Mouse (Mus musculus) hindbrain, postnatal 0 days (tissue): ENCODE data around the gene Gramd1a. TPM values are rescaled to one million over a fixed set of nuclear protein-coding genes. Genes with fewer than 3 reads are reported as not detected.

ENCODE experiments used
- ATAC-seq: fragments of 200-750 bp; cut with Nextera tagmentation; 2 replicates; pipeline ENCODE4 v1.8.0; 2017; ENCODE audit warnings: mild to moderate bottlenecking, moderate TSS enrichment, moderate library complexity
- DNase-seq: peaks from one replicate; pipeline ENCODE4 v3.0.0-alpha.2; 2015; ENCODE audit warnings: low spot score
- H3K27ac ChIP-seq: fragments of 300-500 bp; sonication (generic); 2 replicates; pipeline ENCODE4 v1.5.1; 2014; ENCODE audit warnings: mild to moderate bottlenecking
- H3K27me3 ChIP-seq: fragments of 300-500 bp; sonication (generic); 2 replicates; pipeline ENCODE4 v1.6.1; 2014; ENCODE audit warnings: low read length, mixed read lengths; ENCODE audit not compliant: insufficient read depth
- H3K36me3 ChIP-seq: fragments of 300-500 bp; sonication (generic); 2 replicates; pipeline ENCODE4 v1.6.1; 2014; ENCODE audit warnings: low read length, mixed read lengths; ENCODE audit not compliant: insufficient read depth
- H3K4me1 ChIP-seq: fragments of 300-500 bp; sonication (generic); 2 replicates; pipeline ENCODE4 v1.6.1; 2014; ENCODE audit warnings: antibody characterized with exemption, low read length, mixed read lengths; ENCODE audit not compliant: insufficient read depth
- H3K4me2 ChIP-seq: fragments of 300-500 bp; sonication (generic); 2 replicates; pipeline ENCODE4 v1.6.1; 2014; ENCODE audit warnings: low read depth, mild to moderate bottlenecking, low read length, moderate library complexity, mixed read lengths
- H3K4me3 ChIP-seq: fragments of 300-500 bp; sonication (generic); 2 replicates; pipeline ENCODE4 v1.5.1; 2014; ENCODE audit warnings: low read length
- H3K9ac ChIP-seq: fragments of 300-500 bp; sonication (generic); replicated peaks from 2 replicates; pipeline ENCODE4 v1.6.1; 2014; ENCODE audit warnings: mild to moderate bottlenecking, low read length, moderate library complexity, mixed read lengths
- H3K9me3 ChIP-seq: fragments of 300-500 bp; sonication (generic); 2 replicates; pipeline ENCODE4 v1.6.1; 2016; ENCODE audit warnings: low read length, mixed read lengths
- CTCF ChIP-seq: IDR thresholded peaks from 2 replicates; pipeline ENCODE4 v1.5.1; 2016; ENCODE audit warnings: antibody characterized with exemption, control low read depth, low read depth
- WGBS: fragments of 180-500 bp; shearing (Covaris S2); extraction: QIAGEN DNeasy Blood & Tissue Kit; methylation state at CpG from one replicate; pipeline ENCODE4 v1.1.7; 2014; 5-methylcytosine and 5-hydroxymethylcytosine counted together
- polyA plus RNA-seq: library from polyadenylated mRNA; unstranded; fragments of >200 nt; fragmentation: Nextera tagmentation; extraction: Ambion mirVana; gene quantifications from 2 replicates; pipeline ENCODE4 v1.2.1, GENCODE M21; 2015
- total RNA-seq: library from RNA; depleted of rRNA; stranded (reverse); fragments of >200 nt; gene quantifications from 2 replicates; pipeline ENCODE4 v1.2.3, GENCODE M21; 2014

Gene Gramd1a
- total and polyA plus RNA-seq, 2 experiments from 2014 or later: 143 to 256 TPM

- Histone ChIP-seq H3K4me2 (no peak overlapping the region), H3K27ac (no peak overlapping the region), H3K9me3 (no peaks in the 10 kb centered on the region), H3K4me1 (no peaks in the 10 kb centered on the region), H3K9ac (no peak overlapping the region), H3K27me3 (no peaks in the 10 kb centered on the region), H3K4me3 (no peak overlapping the region), H3K36me3 (no peaks in the 10 kb centered on the region)
- peak; percentile 36; the same call in 1 of the 2 replicates for TF ChIP-seq CTCF
- 80% methylated on average over 22 of the region's 22 CpGs for WGBS
- ATAC-seq (no peak), DNase-seq (no peak)
These were observed 56.7 kb downstream of the Gramd1a start for GRCm38 (mm10) chr7:31098697-31099611.

GRCm38 (mm10) chr7:31097583-31098248 is 58.0 kb downstream of the Gramd1a start:
- Histone ChIP-seq H3K4me1 (no peaks in the 10 kb centered on the region), H3K4me3 (0 out of 2 replicates have a peak overlapping the region, but pooled peaks have one; percentile 6), H3K4me2 (peak overlapping the region; percentile 40), H3K27ac (no peak overlapping the region), H3K36me3 (no peaks in the 10 kb centered on the region), H3K27me3 (no peaks in the 10 kb centered on the region), H3K9ac (no peak overlapping the region), H3K9me3 (no peaks in the 10 kb centered on the region)
- DNase-seq (peak; percentile 96), ATAC-seq (peak; percentile 93)
- 49% methylated on average over 20 of the region's 20 CpGs for WGBS
- peak; percentile 96 for TF ChIP-seq CTCF

GRCm38 (mm10) chr7:31096892-31097564 is 58.7 kb downstream of the Gramd1a start:
- WGBS: 69% methylated on average over 9 of the region's 9 CpGs
- H3K4me2 ChIP-seq: no peak overlapping the region
- H3K36me3 ChIP-seq: no peaks in the 10 kb centered on the region
- no peak overlapping the region for H3K9ac ChIP-seq
- H3K4me1 ChIP-seq: no peaks in the 10 kb centered on the region
- no peak overlapping the region for H3K27ac ChIP-seq
- ATAC-seq: no peak
- no peak for DNase-seq
- H3K4me3 ChIP-seq: no peak overlapping the region
- no peak for TF ChIP-seq CTCF
- H3K9me3 ChIP-seq: no peaks in the 10 kb centered on the region
- H3K27me3 ChIP-seq: no peaks in the 10 kb centered on the region

- no peak overlapping the region for H3K9ac ChIP-seq
- ATAC-seq (no peak), DNase-seq (peak; percentile 50)
- no peak overlapping the region for H3K4me3 ChIP-seq
- H3K27ac ChIP-seq: no peak overlapping the region
- 29% methylated on average over 10 of the region's 12 CpGs for WGBS
- H3K9me3 ChIP-seq: no peaks in the 10 kb centered on the region
- no peaks in the 10 kb centered on the region for H3K36me3 ChIP-seq
- H3K27me3 ChIP-seq: no peaks in the 10 kb centered on the region
- H3K4me1 ChIP-seq: no peaks in the 10 kb centered on the region
- H3K4me2 ChIP-seq: no peak overlapping the region
- TF ChIP-seq CTCF: peak; percentile 34; the same call in 1 of the 2 replicates
These were observed 60.8 kb downstream of the Gramd1a start for GRCm38 (mm10) chr7:31094774-31095501.

- Histone ChIP-seq H3K4me1 (no peaks in the 10 kb centered on the region), H3K4me2 (no peak overlapping the region), H3K9me3 (no peaks in the 10 kb centered on the region), H3K4me3 (no peak overlapping the region), H3K27ac (no peak overlapping the region), H3K9ac (no peak overlapping the region), H3K36me3 (no peaks in the 10 kb centered on the region), H3K27me3 (no peaks in the 10 kb centered on the region)
- ATAC-seq (no peak), DNase-seq (no peak)
- TF ChIP-seq CTCF: no peak
- WGBS: 90% methylated on average over 2 of the region's 2 CpGs
These were observed 66.0 kb downstream of the Gramd1a start for GRCm38 (mm10) chr7:31089721-31090120.

DNA sequence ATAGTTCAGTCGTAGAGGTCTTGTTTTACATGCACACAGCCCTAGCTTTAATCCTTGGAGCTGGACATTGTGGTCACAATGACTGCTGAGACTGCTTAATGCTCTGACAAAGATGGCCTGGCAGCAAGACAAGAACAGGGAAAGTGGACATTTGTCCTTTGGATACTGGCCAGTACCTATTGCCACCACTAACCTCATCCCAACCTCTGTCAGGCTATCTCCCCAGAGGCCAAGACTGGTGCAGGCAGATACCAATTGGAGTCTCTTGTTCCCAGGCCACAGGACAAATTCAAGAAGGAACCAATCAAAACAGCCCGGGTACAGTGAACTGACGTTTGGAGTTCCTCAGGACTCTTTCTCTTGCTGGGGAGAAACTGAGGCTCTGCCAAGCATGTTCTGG is 67.5 kb downstream of the Gramd1a start:
- 52% methylated on average over 3 of the region's 3 CpGs for WGBS
- peak overlapping the region; percentile 54; the same call in 1 of the 2 replicates for H3K27ac ChIP-seq
- H3K9ac ChIP-seq: no peak overlapping the region
- ATAC-seq (no peak), DNase-seq (no peak)
- no peaks in the 10 kb centered on the region for H3K4me1 ChIP-seq
- H3K9me3 ChIP-seq: no peaks in the 10 kb centered on the region
- no peak for TF ChIP-seq CTCF
- H3K27me3 ChIP-seq: no peaks in the 10 kb centered on the region
- no peak overlapping the region for H3K4me3 ChIP-seq
- no peak overlapping the region for H3K4me2 ChIP-seq
- H3K36me3 ChIP-seq: no peaks in the 10 kb centered on the region
